Mouse (Mus musculus) liver, embryonic 12.5 days (tissue): ENCODE results near the gene Clec2d. TPM values are rescaled to one million over a fixed set of nuclear protein-coding genes. Genes with fewer than 3 reads are reported as not detected.
"Not testable (repeated sequence)": the region's sequence is repeated elsewhere in the genome, so short reads cannot be mapped to it uniquely, and the experiment has no call there.

Source experiments
- ATAC-seq: fragments of 200-750 bp; cut with Nextera tagmentation; 2 replicates; pipeline ENCODE4 v1.8.0; 2017; ENCODE audit warnings: moderate number of reproducible peaks, mild to moderate bottlenecking, moderate library complexity
- H3K27ac ChIP-seq: fragments of 300-500 bp; sonication (generic); 2 replicates; pipeline ENCODE4 v1.5.1; 2016; ENCODE audit warnings: mild to moderate bottlenecking
- H3K27me3 ChIP-seq: fragments of 300-500 bp; sonication (generic); replicated peaks from 2 replicates; pipeline ENCODE4 v1.6.1; 2016; ENCODE audit warnings: mild to moderate bottlenecking, moderate library complexity
- H3K36me3 ChIP-seq: fragments of 300-500 bp; sonication (generic); 2 replicates; pipeline ENCODE4 v1.6.1; 2016; ENCODE audit warnings: mild to moderate bottlenecking, moderate library complexity
- H3K4me1 ChIP-seq: fragments of 300-500 bp; sonication (generic); 2 replicates; pipeline ENCODE4 v1.6.1; 2016
- H3K4me2 ChIP-seq: fragments of 300-500 bp; sonication (generic); 2 replicates; pipeline ENCODE4 v1.6.1; 2016; ENCODE audit warnings: mild to moderate bottlenecking, moderate library complexity
- H3K4me3 ChIP-seq: fragments of 300-500 bp; sonication (generic); 2 replicates; pipeline ENCODE4 v1.5.1; 2016; ENCODE audit warnings: mild to moderate bottlenecking, moderate library complexity
- H3K9ac ChIP-seq: fragments of 300-500 bp; sonication (generic); 2 replicates; pipeline ENCODE4 v1.6.1; 2016; ENCODE audit warnings: mild to moderate bottlenecking, moderate library complexity
- H3K9me3 ChIP-seq: fragments of 300-500 bp; sonication (generic); replicated peaks from 2 replicates; pipeline ENCODE4 v1.6.1; 2016; ENCODE audit warnings: mild to moderate bottlenecking, moderate library complexity
- WGBS: fragments of 180-500 bp; shearing (Covaris S2); methylation state at CpG from one replicate; pipeline ENCODE4 v1.1.7; 2016; ENCODE audit not compliant: insufficient replicate concordance; 5-methylcytosine and 5-hydroxymethylcytosine counted together
- polyA plus RNA-seq: library from polyadenylated mRNA; unstranded; fragments of >200 nt; fragmentation: Nextera tagmentation; extraction: Ambion mirVana; gene quantifications from 2 replicates; pipeline ENCODE4 v1.2.1, GENCODE M21; 2016

Clec2d gene
- polyA plus RNA-seq, 1 experiment from 2014 or later: not detected

DNA sequence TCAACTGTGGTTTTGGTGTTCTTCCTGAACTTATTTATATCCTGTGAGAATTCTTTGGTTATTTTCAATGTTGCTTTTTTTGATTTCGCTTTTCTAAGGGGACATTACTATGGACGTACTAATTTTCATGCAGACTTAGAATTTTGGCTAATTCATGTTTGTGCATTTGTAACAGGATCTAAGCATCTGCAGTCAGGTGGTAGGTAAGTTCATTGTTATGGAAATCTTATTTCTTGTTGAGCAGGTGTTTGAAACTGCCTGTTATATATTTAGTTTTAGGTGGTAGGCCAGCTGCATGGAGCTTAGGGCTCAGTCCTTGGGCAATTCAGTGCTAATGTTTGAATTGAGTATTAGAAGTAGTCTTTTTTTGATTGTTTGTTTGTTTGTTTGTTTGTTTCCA, 13.0 kb downstream of the Clec2d start:
- Histone ChIP-seq H3K4me2 (no peak overlapping the region), H3K9me3 (no peaks in the 10 kb centered on the region), H3K4me3 (no peak overlapping the region), H3K27me3 (no peaks in the 10 kb centered on the region), H3K9ac (no peak overlapping the region), H3K4me1 (no peaks in the 10 kb centered on the region), H3K27ac (no peak overlapping the region), H3K36me3 (no peaks in the 10 kb centered on the region)
- ATAC-seq: no peak
- WGBS: 81% methylated on average over 2 of the region's 2 CpGs

DNA sequence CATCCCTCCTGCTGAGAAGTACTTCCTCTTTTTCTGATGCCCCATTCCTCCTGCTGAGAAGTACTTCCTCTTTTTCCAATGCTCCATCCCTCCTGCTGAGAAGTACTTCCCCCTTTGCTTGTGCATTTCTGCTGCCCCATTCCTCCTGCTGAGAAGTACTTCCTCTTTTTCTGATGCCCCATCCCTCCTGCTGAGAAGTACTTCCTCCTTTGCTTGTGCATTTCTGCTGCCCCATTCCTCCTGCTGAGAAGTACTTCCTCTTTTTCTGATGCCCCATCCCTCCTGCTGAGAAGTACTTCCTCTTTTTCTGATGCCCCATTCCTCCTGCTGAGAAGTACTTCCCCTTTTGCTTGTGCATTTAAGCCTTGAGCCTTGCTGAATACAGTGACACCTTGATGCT, 19.7 kb downstream of the Clec2d start:
- not testable (repeated sequence) for H3K27ac ChIP-seq, H3K9me3 ChIP-seq, H3K4me1 ChIP-seq, H3K27me3 ChIP-seq, H3K4me3 ChIP-seq, H3K36me3 ChIP-seq, H3K4me2 ChIP-seq, H3K9ac ChIP-seq, ATAC-seq

DNA sequence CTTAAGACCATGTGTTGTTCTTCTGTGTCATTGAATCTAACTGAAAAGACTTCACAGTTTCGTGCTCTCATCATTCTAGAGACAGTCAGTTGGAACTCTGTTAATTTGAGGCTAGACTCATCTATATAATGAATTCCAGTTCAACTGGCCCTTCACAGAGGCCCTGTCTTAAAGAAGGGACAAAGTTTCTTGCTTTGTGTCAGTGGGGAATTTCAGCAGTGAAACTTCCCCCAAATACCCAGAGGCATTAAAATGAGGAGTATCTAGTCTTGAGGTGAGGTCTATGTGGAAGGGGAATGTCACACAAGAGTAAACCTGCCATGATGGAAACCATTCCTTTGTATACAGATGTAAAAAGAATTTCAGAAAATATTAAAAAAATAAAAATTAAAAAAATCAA, 21.9 kb downstream of the Clec2d start:
- H3K27me3 ChIP-seq: no peaks in the 10 kb centered on the region
- H3K9me3 ChIP-seq: peaks cover 5% of the 10 kb centered on the region; the same call in 1 of the 2 replicates
- H3K36me3 ChIP-seq: no peaks in the 10 kb centered on the region
- H3K9ac ChIP-seq: no peak overlapping the region
- no peaks in the 10 kb centered on the region for H3K4me1 ChIP-seq
- H3K4me3 ChIP-seq: no peak overlapping the region
- 70% methylated on average over 1 of the region's 1 CpGs for WGBS
- no peak overlapping the region for H3K27ac ChIP-seq
- ATAC-seq: no peak
- H3K4me2 ChIP-seq: no peak overlapping the region

DNA sequence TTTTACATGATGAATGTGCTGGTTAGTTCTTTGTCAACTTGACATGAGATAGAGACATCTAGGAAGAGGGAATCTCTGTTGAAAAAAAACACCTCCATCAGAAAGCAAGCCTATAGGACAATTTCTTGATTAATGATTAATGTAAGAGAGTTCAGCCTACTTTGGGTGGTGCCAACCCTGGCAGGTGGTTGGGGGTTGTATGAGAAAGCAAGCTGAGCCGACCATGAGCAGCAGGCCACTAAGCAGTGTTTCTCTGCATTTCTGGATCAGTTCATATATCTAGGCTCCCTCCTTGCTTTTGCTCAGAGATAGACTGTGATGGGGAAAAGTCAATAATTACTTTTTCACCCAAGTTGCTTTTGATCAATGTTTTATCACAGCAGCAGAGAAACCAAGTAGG, 23.9 kb downstream of the Clec2d start:
- H3K4me3 ChIP-seq: no peak overlapping the region
- no peak overlapping the region for H3K4me2 ChIP-seq
- H3K4me1 ChIP-seq: no peaks in the 10 kb centered on the region
- H3K9me3 ChIP-seq: peaks cover 5% of the 10 kb centered on the region; the same call in 1 of the 2 replicates
- WGBS: 63% methylated on average over 1 of the region's 1 CpGs
- no peak overlapping the region for H3K9ac ChIP-seq
- no peaks in the 10 kb centered on the region for H3K27me3 ChIP-seq
- no peaks in the 10 kb centered on the region for H3K36me3 ChIP-seq
- H3K27ac ChIP-seq: no peak overlapping the region
- no peak for ATAC-seq

DNA sequence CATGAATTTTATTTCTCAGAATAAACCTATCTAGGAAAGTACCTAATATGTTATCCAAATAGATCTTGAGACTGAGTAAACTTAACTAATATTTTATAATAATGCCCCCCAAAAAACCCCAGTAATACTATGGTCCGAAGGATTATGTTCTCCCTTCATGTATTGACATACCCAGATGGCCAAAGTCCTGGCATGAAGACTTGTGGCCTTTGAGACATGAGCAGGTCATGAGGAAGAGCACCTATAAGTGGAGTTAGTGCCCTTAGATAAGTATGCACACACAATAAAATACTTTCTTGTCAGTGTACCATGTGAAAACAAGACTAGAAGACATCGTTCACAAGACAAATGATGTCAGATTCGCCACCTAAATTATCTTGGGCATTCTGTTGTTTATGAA, 24.4 kb downstream of the Clec2d start:
- Histone ChIP-seq H3K9me3 (peaks cover 5% of the 10 kb centered on the region; the same call in 1 of the 2 replicates), H3K4me2 (no peak overlapping the region), H3K9ac (no peak overlapping the region), H3K27ac (no peak overlapping the region), H3K36me3 (no peaks in the 10 kb centered on the region), H3K4me1 (no peaks in the 10 kb centered on the region), H3K4me3 (no peak overlapping the region), H3K27me3 (no peaks in the 10 kb centered on the region)
- ATAC-seq: no peak
- 71% methylated on average over 3 of the region's 3 CpGs for WGBS

DNA sequence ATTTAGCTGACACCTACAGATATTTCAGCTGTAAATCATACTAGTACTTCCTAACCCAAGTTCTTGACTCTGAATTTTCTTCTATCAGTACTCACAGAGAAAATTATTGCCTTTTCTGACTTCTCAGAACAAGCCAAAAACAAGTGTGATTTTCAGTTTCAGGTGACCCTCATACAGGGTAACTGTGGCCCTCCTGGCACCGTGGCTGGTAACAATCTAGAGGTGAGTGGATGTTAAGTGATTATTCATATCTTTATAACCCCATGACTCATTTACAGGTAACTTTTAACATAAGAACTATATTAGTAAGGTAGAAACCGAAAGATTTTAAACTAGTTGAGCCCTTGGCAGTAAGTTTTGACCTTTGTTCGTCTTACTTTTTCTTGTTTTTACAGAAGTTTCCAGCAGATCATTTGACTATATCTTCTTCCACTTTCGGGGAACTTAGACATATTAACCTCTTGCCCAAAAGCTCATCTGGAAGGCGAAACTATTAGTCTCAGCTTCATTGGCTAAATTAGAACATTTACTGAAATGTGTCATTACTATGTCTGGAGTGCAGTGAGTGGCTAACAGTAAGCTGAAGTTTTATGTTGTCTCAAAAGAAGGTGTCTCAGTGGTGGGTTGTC, 28.6 kb downstream of the Clec2d start:
- no peak overlapping the region for H3K4me3 ChIP-seq
- H3K9me3 ChIP-seq: no peaks in the 10 kb centered on the region
- no peak overlapping the region for H3K9ac ChIP-seq
- no peaks in the 10 kb centered on the region for H3K4me1 ChIP-seq
- WGBS: 74% methylated on average over 5 of the region's 5 CpGs
- no peak overlapping the region for H3K4me2 ChIP-seq
- no peaks in the 10 kb centered on the region for H3K27me3 ChIP-seq
- H3K36me3 ChIP-seq: no peaks in the 10 kb centered on the region
- no peak for ATAC-seq
- no peak overlapping the region for H3K27ac ChIP-seq

DNA sequence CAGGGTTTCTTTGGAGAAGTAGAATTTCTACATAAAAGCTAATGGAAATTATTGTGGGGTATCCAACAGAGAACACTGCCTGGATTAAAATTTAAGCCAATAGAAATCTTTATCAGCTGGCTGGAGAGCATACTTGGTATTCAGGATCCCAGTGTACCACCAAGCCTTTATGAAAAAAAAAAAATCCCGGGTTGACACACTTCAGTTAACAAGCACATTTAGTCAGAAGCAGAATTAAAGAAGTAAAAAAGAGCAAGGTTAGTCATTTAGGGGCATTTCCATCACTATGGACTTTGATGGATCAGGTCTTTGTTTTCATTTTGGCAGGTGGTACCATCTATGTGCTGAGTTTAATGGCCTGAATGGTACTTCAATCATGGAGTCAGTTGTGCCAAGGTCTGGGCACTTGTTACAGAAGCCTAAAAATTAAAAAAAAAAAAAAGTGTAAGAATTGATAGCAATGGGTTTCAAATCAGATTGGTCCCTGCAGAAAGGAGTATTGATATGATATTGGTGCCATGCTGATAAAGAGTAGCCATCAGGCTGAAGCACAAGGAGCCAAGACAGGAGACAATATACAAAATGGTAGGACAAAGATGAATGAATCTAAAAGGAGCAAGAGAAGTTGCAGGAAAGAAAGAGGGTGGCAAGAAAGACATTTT, 29.5 kb downstream of the Clec2d start:
- 55% methylated on average over 1 of the region's 1 CpGs for WGBS
- no peaks in the 10 kb centered on the region for H3K36me3 ChIP-seq

DNA sequence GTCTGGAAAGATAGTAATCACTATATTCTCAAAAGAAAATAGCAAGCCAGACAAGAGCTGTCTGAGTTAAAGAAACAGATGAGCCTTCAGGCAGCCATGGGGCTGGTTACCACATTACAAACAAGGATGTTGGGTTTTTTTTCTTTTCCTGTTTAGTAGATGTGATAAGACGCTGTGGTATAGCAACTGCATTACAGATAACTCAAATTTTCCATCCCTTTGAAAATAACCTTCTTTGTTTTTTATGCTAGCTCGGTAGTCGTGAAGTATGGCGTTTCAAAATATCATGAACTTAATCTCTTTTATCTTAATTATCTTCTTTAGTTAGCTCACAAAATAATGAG, 30.0 kb downstream of the Clec2d start:
- H3K27me3 ChIP-seq: no peaks in the 10 kb centered on the region
- H3K9me3 ChIP-seq: no peaks in the 10 kb centered on the region
- H3K36me3 ChIP-seq: no peaks in the 10 kb centered on the region
- H3K4me1 ChIP-seq: no peaks in the 10 kb centered on the region
- H3K27ac ChIP-seq: no peak overlapping the region
- H3K4me2 ChIP-seq: no peak overlapping the region
- ATAC-seq: no peak
- 30% methylated on average over 4 of the region's 4 CpGs for WGBS
- no peak overlapping the region for H3K4me3 ChIP-seq
- H3K9ac ChIP-seq: no peak overlapping the region

More for the DNA sequence above, 29.5 kb downstream of the Clec2d start:
- ATAC-seq: no peak
- Histone ChIP-seq H3K9ac (no peak overlapping the region), H3K4me2 (no peak overlapping the region), H3K27ac (no peak overlapping the region), H3K9me3 (no peaks in the 10 kb centered on the region), H3K4me1 (no peaks in the 10 kb centered on the region), H3K4me3 (no peak overlapping the region), H3K27me3 (no peaks in the 10 kb centered on the region)

DNA sequence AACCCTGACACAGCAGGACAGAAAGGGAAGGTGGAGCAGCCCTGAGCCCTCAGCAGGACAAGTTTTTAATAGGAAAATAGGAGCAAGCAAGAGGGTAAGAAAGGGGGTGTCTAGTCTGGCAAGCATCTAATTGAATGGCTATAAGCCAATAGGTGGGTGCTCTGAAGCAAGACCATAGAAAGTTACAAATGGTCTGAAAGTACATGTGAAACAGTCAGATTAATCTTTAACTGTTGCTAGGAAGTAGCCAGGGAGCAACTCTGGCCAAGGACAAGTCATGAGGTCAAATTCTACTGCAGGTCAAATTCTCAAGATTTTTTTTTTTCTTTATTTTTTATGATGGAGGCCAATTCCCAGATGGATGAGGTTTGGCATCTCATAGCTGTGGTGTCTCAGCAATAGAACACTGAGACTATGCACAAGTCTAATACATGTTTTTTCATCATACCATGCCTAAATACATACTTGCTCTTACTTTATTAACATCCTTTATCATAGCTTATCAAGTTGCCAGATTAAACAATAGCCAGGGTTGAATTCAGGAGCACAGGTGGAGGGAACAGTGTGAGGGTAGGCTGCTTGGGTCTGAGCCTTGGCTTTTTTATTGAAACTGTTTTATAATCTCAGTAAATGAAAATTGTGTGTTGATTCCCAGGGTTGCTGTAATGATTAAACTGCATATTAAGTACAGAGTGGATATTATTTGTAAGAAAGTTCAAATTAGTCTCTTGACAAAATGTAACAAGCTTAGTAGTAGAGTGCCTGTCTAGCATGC, 32.2 kb downstream of the Clec2d start:
- H3K27ac ChIP-seq: no peak overlapping the region
- H3K4me3 ChIP-seq: no peak overlapping the region
- no peak overlapping the region for H3K4me2 ChIP-seq
- peaks cover 8% of the 10 kb centered on the region for H3K4me1 ChIP-seq
- no peaks in the 10 kb centered on the region for H3K9me3 ChIP-seq
- H3K36me3 ChIP-seq: no peaks in the 10 kb centered on the region
- no peaks in the 10 kb centered on the region for H3K27me3 ChIP-seq
- H3K9ac ChIP-seq: no peak overlapping the region
- 0 out of 2 replicates have a peak, but pooled peaks have one; percentile 27 for ATAC-seq

DNA sequence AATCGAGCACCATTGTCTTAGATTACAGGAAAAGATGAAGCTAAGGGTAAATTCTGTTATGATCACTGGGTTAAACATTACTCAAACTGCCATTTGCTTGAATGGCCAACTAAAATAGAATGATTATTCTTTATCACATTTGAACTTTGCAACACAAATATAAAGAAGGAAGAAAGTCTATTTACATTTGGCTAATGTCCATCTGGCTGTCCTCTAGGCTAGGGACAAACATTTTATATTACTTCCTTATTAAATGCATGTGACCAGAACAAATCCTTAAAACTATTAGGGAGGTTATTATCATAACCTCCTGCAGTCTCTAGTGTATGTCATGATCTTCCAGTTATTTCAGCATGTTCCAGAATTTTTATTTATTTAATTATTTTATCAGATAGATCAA, 33.1 kb downstream of the Clec2d start:
- ATAC-seq: no peak
- Histone ChIP-seq H3K4me2 (no peak overlapping the region), H3K36me3 (no peaks in the 10 kb centered on the region), H3K4me3 (no peak overlapping the region), H3K9me3 (no peaks in the 10 kb centered on the region), H3K4me1 (peaks cover 8% of the 10 kb centered on the region), H3K27me3 (no peaks in the 10 kb centered on the region), H3K9ac (no peak overlapping the region), H3K27ac (no peak overlapping the region)
- WGBS: 60% methylated on average over 1 of the region's 1 CpGs

DNA sequence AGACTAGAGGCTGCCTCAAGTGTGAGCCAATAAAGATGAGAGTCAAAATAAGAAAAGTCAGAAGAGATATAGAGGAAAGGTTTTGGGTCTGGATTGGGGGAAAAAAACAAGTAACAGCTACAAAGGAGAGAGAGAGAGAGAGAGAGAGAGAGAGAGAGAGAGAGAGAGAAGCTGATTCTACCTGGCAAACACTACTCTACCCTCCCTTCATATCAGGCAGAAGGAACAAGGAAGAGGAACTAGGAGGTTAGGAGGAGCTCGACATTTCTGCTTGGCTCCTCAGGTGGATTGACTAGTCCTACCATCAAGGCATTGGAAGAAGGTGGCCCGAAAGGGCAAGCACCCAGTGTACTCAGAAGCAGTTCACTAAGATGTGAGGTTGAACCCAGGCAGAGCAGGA, 33.8 kb downstream of the Clec2d start:
- H3K4me2 ChIP-seq: no peak overlapping the region
- H3K4me3 ChIP-seq: no peak overlapping the region
- H3K9me3 ChIP-seq: no peaks in the 10 kb centered on the region
- ATAC-seq: no peak
- no peak overlapping the region for H3K9ac ChIP-seq
- peaks cover 12% of the 10 kb centered on the region for H3K4me1 ChIP-seq
- WGBS: 53% methylated on average over 2 of the region's 2 CpGs
- no peak overlapping the region for H3K27ac ChIP-seq
- H3K36me3 ChIP-seq: no peaks in the 10 kb centered on the region
- no peaks in the 10 kb centered on the region for H3K27me3 ChIP-seq

DNA sequence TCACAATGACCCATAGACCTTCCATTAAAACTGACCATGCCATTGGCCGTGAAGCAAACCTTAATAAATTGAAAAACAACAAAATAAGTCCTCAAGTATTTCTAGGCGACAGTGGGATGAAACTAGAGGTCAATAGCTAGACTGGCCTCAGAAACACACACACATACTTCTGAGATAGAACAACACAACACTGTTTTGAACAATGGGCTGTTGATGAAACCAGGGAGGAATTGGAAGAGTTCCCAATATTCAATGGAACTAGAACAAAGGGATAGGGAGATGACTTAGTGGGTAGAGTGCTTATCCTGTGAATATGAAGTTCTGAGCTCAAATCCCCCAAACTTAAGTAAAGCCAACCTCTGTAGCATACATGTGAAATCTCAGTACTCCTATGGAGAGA, 34.6 kb downstream of the Clec2d start:
- Histone ChIP-seq H3K36me3 (no peaks in the 10 kb centered on the region), H3K9ac (no peak overlapping the region), H3K27me3 (no peaks in the 10 kb centered on the region), H3K4me3 (no peak overlapping the region), H3K4me1 (peaks cover 19% of the 10 kb centered on the region), H3K27ac (no peak overlapping the region), H3K9me3 (no peaks in the 10 kb centered on the region), H3K4me2 (no peak overlapping the region)
- ATAC-seq: no peak
- WGBS: 74% methylated on average over 2 of the region's 2 CpGs
